20 mouse cellular contexts compared by ENCODE assay signal in the genomic region with DNA sequence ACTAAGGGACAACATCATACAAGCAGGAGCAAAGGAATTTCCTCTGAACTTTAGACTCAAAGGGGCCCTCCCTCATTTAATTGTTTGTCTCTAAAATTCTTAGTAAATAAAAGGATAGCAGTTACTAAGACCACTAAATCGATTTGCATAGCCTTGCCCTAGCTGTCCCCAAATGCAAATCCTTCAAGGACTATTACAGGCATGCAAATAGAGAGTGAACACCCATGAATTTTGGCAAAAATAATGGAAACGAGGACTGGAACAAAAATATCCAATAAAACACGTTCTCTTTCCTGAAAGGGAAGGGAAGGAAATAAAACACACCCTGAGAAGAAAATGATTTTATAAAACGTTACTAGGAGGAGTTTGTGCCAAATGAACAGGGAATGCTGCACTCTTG.
DNase-seq lines count a peak whose midpoint lies in the region; ATAC-seq lines count a peak whose summit lies in the region.
"Had no signal": no experiment of that assay in that cellular context is flagged by ENCODE, and none has a peak within 500 bp of the region (broad histone marks: within the 10 kb centered on the region; RNA-seq: fewer than 3 reads in every experiment).

No protein-coding gene starts in this region.

- H3K4me2 ChIP-seq in forebrain, embryonic 13.5 days, result no peak overlapping the region
- H3K4me2 ChIP-seq in limb, embryonic 13.5 days (replicated peaks), result no peak overlapping the region
- H3K4me2 ChIP-seq: hindbrain, embryonic 12.5 days had no signal

- H3K27me3 ChIP-seq in forebrain, embryonic 10.5 days (ENCODE audit: poor library complexity, severe bottlenecking), result no peaks in the 10 kb centered on the region
- H3K27me3 ChIP-seq in forebrain, embryonic 13.5 days, result no peaks in the 10 kb centered on the region
- no peaks in the 10 kb centered on the region for H3K27me3 ChIP-seq in heart, embryonic 10.5 days (ENCODE audit: insufficient read depth, poor library complexity, severe bottlenecking)
- no peaks in the 10 kb centered on the region for H3K27me3 ChIP-seq in limb, embryonic 13.5 days
- H3K27me3 ChIP-seq in limb, embryonic 10.5 days (ENCODE audit: low read depth, poor library complexity, severe bottlenecking), result no peaks in the 10 kb centered on the region
- H3K27me3 ChIP-seq: hindbrain, embryonic 12.5 days had no signal

- H3K36me3 ChIP-seq in forebrain, embryonic 10.5 days (replicated peaks), result no peaks in the 10 kb centered on the region
- no peaks in the 10 kb centered on the region for H3K36me3 ChIP-seq in forebrain, embryonic 13.5 days (ENCODE audit: poor library complexity, severe bottlenecking)
- no peaks in the 10 kb centered on the region for H3K36me3 ChIP-seq in heart, embryonic 10.5 days
- no peaks in the 10 kb centered on the region for H3K36me3 ChIP-seq in limb, embryonic 13.5 days
- no peaks in the 10 kb centered on the region for H3K36me3 ChIP-seq in limb, embryonic 10.5 days
- H3K36me3 ChIP-seq: embryonic facial prominence, embryonic 10.5 days; hindbrain, embryonic 12.5 days had no signal

- H3K9ac ChIP-seq in forebrain, embryonic 13.5 days, result no peak overlapping the region
- no peak overlapping the region for H3K9ac ChIP-seq in limb, embryonic 13.5 days
- H3K9ac ChIP-seq: hindbrain, embryonic 12.5 days had no signal

- no peak for DNase-seq in forebrain, embryonic 10.5 days (ENCODE audit: extremely low spot score, low spot score)
- DNase-seq in heart, embryonic 10.5 days (ENCODE audit: low spot score), result no peak
- no peak for DNase-seq in heart, adult 18-20 months
- no peak for DNase-seq in limb, embryonic 10.5 days (ENCODE audit: low spot score)
- no peak for DNase-seq in embryo, embryonic 10 days (ENCODE audit: low spot score)
- DNase-seq: adrenal gland, adult 2 months; adrenal gland, postnatal 25 days; cerebellum, adult 18-20 months; cerebellum, adult 9-11 months; cerebellum, postnatal 36 days; gastrocnemius, postnatal 25 days; heart, postnatal 4 days; kidney, adult 18-20 months had no signal

- H3K4me1 ChIP-seq in forebrain, embryonic 10.5 days, result peaks cover 42% of the 10 kb centered on the region
- H3K4me1 ChIP-seq in forebrain, embryonic 13.5 days, result peaks cover 29% of the 10 kb centered on the region
- H3K4me1 ChIP-seq in heart, embryonic 10.5 days, result peaks cover 46% of the 10 kb centered on the region
- H3K4me1 ChIP-seq in limb, embryonic 13.5 days, result peaks cover 43% of the 10 kb centered on the region
- H3K4me1 ChIP-seq in limb, embryonic 10.5 days, result peaks cover 48% of the 10 kb centered on the region

- H3K4me3 ChIP-seq in forebrain, embryonic 10.5 days, result no peak overlapping the region
- H3K4me3 ChIP-seq in forebrain, embryonic 13.5 days, result no peak overlapping the region
- no peak overlapping the region for H3K4me3 ChIP-seq in heart, embryonic 10.5 days
- H3K4me3 ChIP-seq in limb, embryonic 13.5 days, result no peak overlapping the region
- no peak overlapping the region for H3K4me3 ChIP-seq in limb, embryonic 10.5 days
- H3K4me3 ChIP-seq: embryonic facial prominence, embryonic 10.5 days; erythroblast, embryonic 14.5 days; hindbrain, embryonic 12.5 days had no signal

- ATAC-seq in forebrain, embryonic 13.5 days, result no peak
- no peak for ATAC-seq in limb, embryonic 13.5 days (ENCODE audit: low FRiP score, low read depth)
- ATAC-seq: forebrain, embryonic 16.5 days; hindbrain, embryonic 16.5 days had no signal

- 0 out of 2 replicates have a peak overlapping the region, but pooled peaks have one; percentile 78 for H3K27ac ChIP-seq in forebrain, embryonic 10.5 days
- no peak overlapping the region for H3K27ac ChIP-seq in forebrain, embryonic 13.5 days
- peak overlapping the region; percentile 79 for H3K27ac ChIP-seq in heart, embryonic 10.5 days
- H3K27ac ChIP-seq in limb, embryonic 13.5 days, result 0 out of 2 replicates have a peak overlapping the region, but pooled peaks have one; percentile 40
- no peak overlapping the region for H3K27ac ChIP-seq in limb, embryonic 10.5 days
- H3K27ac ChIP-seq: hindbrain, embryonic 12.5 days had no signal

- H3K9me3 ChIP-seq in forebrain, embryonic 10.5 days, result no peaks in the 10 kb centered on the region
- no peaks in the 10 kb centered on the region for H3K9me3 ChIP-seq in forebrain, embryonic 13.5 days (replicated peaks)
- no peaks in the 10 kb centered on the region for H3K9me3 ChIP-seq in heart, embryonic 10.5 days
- H3K9me3 ChIP-seq in limb, embryonic 13.5 days, result no peaks in the 10 kb centered on the region
- H3K9me3 ChIP-seq in limb, embryonic 10.5 days (replicated peaks), result no peaks in the 10 kb centered on the region
- H3K9me3 ChIP-seq: embryonic facial prominence, embryonic 10.5 days; hindbrain, embryonic 12.5 days had no signal

- WGBS in forebrain, embryonic 10.5 days, result 76% methylated on average over 4 of the region's 4 CpGs
- 51% methylated on average over 4 of the region's 4 CpGs for WGBS in forebrain, embryonic 13.5 days
- 73% methylated on average over 4 of the region's 4 CpGs for WGBS in heart, embryonic 10.5 days
- WGBS in limb, embryonic 13.5 days, result 40% methylated on average over 4 of the region's 4 CpGs
- WGBS in limb, embryonic 10.5 days, result 75% methylated on average over 4 of the region's 4 CpGs

Comparison
In these comparisons a context has a peak if more than half of its experiments do, and no peak if none do; other contexts are left out.
1. H3K27ac ChIP-seq: peak in forebrain, embryonic 10.5 days (single experiment), heart, embryonic 10.5 days (single experiment) and limb, embryonic 13.5 days (single experiment); none in forebrain, embryonic 13.5 days (single experiment) and limb, embryonic 10.5 days (single experiment).